Mouse (Mus musculus) neural tube, embryonic 11.5 days (tissue): ENCODE data around the gene Ager. TPM values are rescaled to one million over a fixed set of nuclear protein-coding genes. Genes with fewer than 3 reads are reported as not detected.
A peak's percentile ranks its signal among the peaks of the same experiment; 100 is the strongest.

Experiments used
- ATAC-seq: fragments of 200-750 bp; cut with Nextera tagmentation; 2 replicates; pipeline ENCODE4 v1.8.0; 2017; ENCODE audit warnings: moderate number of reproducible peaks, mild to moderate bottlenecking, moderate TSS enrichment, moderate library complexity; ENCODE audit not compliant: insufficient read depth, low FRiP score, low TSS enrichment
- DNase-seq: peaks from one replicate; pipeline ENCODE4 v3.0.0-alpha.2; 2015; ENCODE audit warnings: low spot score
- H3K27ac ChIP-seq: fragments of 300-500 bp; sonication (generic); 2 replicates; pipeline ENCODE4 v1.5.1; 2014; ENCODE audit warnings: low read depth, mild to moderate bottlenecking, low read length
- H3K27me3 ChIP-seq: fragments of 300-500 bp; sonication (generic); 2 replicates; pipeline ENCODE4 v1.6.1; 2014; ENCODE audit warnings: mild to moderate bottlenecking, low read length, mixed read lengths; ENCODE audit not compliant: control insufficient read depth, insufficient read depth
- H3K36me3 ChIP-seq: fragments of 300-500 bp; sonication (generic); 2 replicates; pipeline ENCODE4 v1.6.1; 2014; ENCODE audit warnings: mild to moderate bottlenecking, low read length, moderate library complexity, mixed read lengths; ENCODE audit not compliant: control insufficient read depth, insufficient read depth
- H3K4me1 ChIP-seq: fragments of 300-500 bp; sonication (generic); 2 replicates; pipeline ENCODE4 v1.6.1; 2014; ENCODE audit warnings: low read length, mixed read lengths; ENCODE audit not compliant: control insufficient read depth, insufficient read depth
- H3K4me2 ChIP-seq: fragments of 300-500 bp; sonication (generic); 2 replicates; pipeline ENCODE4 v1.6.1; 2014; ENCODE audit warnings: low read depth, mild to moderate bottlenecking, moderate library complexity
- H3K4me3 ChIP-seq: fragments of 300-500 bp; sonication (generic); 2 replicates; pipeline ENCODE4 v1.5.1; 2014; ENCODE audit warnings: low read depth, low read length
- H3K9ac ChIP-seq: fragments of 300-500 bp; sonication (generic); 2 replicates; pipeline ENCODE4 v1.6.1; 2014; ENCODE audit warnings: mild to moderate bottlenecking, low read length
- H3K9me3 ChIP-seq: fragments of 300-500 bp; sonication (generic); 2 replicates; pipeline ENCODE4 v1.6.1; 2016; ENCODE audit warnings: low read length; ENCODE audit not compliant: control insufficient read depth
- WGBS: fragments of 180-500 bp; shearing (Covaris S2); extraction: QIAGEN DNeasy Blood & Tissue Kit; methylation state at CpG from one replicate; pipeline ENCODE4 v1.1.7; 2014; 5-methylcytosine and 5-hydroxymethylcytosine counted together
- polyA plus RNA-seq: library from polyadenylated mRNA; unstranded; fragments of >200 nt; fragmentation: Nextera tagmentation; extraction: Ambion mirVana; gene quantifications from 2 replicates; pipeline ENCODE4 v1.2.1, GENCODE M21; 2014

The Ager gene
- 2.3 and 2.4 TPM in 2 replicates for polyA plus RNA-seq

DNA sequence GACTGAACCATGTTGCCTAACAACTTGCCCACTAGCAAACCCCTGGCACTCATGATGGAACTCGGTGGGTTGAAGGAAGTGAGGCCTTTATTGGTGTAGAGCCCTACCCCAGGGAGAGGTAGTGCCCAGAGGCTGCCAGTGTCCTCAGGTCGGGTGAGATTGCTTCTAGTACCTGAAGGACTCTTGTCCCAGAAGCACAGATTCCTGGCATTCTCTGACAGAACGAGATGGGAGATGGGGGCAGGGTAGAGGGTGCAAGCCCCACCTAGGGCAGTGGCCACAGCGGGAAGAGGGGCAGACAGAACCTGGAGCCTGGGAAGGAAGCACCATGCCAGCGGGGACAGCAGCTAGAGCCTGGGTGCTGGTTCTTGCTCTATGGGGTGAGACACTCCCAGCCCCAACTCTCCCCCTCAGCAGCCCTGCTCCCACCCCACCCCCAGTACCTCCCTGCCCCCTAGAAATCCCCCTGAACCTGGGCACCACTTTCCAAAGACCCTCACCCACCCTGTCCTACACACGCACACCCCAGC lies at the start of gene Ager:
Ager (plus strand) TSS at position 297 of the 530 bp plus-strand sequence.
- no peak for DNase-seq
- no peak for ATAC-seq
- H3K9me3 ChIP-seq: no peaks in the 10 kb centered on the region
- 19% methylated on average over 6 of the region's 6 CpGs for WGBS
- peaks cover 9% of the 10 kb centered on the region; the same call in 1 of the 2 replicates for H3K36me3 ChIP-seq
- no peak within 1 kb of the TSS; the same call in 1 of the 2 replicates for H3K4me3 ChIP-seq
- no peak within 1 kb of the TSS for H3K27ac ChIP-seq
- H3K4me2 ChIP-seq: no peak within 1 kb of the TSS
- no peak within 1 kb of the TSS for H3K9ac ChIP-seq
- peaks cover 17% of the 10 kb centered on the region for H3K4me1 ChIP-seq
- no peaks in the 10 kb centered on the region for H3K27me3 ChIP-seq

DNA sequence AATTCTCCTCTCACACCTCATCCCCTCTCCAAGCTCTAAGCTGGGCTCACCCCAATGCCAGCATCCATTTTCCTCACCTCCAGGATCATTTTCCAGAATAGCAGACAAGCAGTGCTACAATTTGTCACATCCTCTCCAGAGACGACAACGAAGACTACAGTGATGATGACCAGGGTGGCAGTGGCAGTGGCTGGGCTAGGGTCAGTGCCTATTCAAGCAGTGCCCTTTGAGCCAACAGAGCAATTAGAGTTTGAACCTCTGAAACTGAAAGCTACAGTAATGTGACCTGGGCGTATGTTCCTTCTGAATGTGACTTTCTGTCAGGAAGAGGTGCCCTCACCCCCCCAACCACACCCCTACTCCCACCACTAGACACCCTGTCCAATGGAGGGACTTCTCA lies 48.5 kb upstream of the Ager start:
- DNase-seq (no peak), ATAC-seq (no peak)
- H3K4me3 ChIP-seq: no peak overlapping the region
- 95% methylated on average over 3 of the region's 3 CpGs for WGBS
- no peak overlapping the region for H3K9ac ChIP-seq
- no peaks in the 10 kb centered on the region for H3K9me3 ChIP-seq
- no peaks in the 10 kb centered on the region for H3K4me1 ChIP-seq
- H3K27ac ChIP-seq: no peak overlapping the region
- H3K27me3 ChIP-seq: no peaks in the 10 kb centered on the region
- H3K4me2 ChIP-seq: no peak overlapping the region
- H3K36me3 ChIP-seq: no peaks in the 10 kb centered on the region

DNA sequence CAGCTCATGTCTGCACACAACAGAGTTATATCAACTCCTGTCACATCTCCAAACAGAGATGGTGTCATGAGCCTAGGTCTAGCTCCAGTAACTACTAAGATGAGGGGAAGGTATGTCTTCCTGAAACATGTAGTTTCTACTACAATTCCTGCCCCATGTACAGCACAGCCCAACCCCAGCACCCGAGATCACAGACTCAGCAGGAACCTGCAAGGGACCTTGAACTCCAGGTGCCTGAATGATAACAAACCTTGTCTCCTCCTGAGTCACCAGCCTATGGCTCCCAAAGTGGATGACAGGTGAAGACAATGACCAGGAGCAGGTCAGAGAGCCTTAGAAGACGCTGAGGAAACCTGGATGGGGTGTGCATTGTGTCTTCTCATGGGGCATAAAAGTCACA lies 47.8 kb upstream of the Ager start:
- ATAC-seq (no peak), DNase-seq (no peak)
- H3K4me3 ChIP-seq: no peak overlapping the region
- no peak overlapping the region for H3K4me2 ChIP-seq
- H3K27me3 ChIP-seq: no peaks in the 10 kb centered on the region
- 76% methylated on average over 2 of the region's 2 CpGs for WGBS
- H3K9ac ChIP-seq: no peak overlapping the region
- no peaks in the 10 kb centered on the region for H3K36me3 ChIP-seq
- H3K9me3 ChIP-seq: no peaks in the 10 kb centered on the region
- H3K4me1 ChIP-seq: no peaks in the 10 kb centered on the region
- no peak overlapping the region for H3K27ac ChIP-seq

DNA sequence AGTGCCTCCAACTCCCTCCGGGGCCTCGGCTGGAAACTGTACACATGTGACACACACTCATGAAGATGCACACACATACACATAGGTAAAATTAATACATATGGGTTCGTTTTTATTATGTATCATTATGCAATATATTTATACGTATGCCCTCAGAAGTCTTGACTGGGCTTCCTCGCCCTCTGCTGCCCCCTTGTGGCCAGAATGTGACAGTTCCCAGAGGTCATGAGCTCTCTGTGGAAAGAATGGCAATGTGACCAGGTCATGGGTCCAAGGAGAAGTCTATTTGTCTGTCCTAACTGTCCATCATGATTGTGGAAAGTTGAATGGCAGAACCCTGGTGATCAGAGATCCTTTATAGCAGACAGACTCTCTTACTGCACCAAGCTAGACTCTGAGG lies 42.2 kb upstream of the Ager start:
- ATAC-seq (no peak), DNase-seq (peak; percentile 78)
- Histone ChIP-seq H3K4me1 (no peaks in the 10 kb centered on the region), H3K4me3 (no peak overlapping the region), H3K9me3 (no peaks in the 10 kb centered on the region), H3K27me3 (no peaks in the 10 kb centered on the region), H3K9ac (no peak overlapping the region), H3K4me2 (no peak overlapping the region), H3K27ac (no peak overlapping the region), H3K36me3 (no peaks in the 10 kb centered on the region)
- 30% methylated on average over 5 of the region's 5 CpGs for WGBS

DNA sequence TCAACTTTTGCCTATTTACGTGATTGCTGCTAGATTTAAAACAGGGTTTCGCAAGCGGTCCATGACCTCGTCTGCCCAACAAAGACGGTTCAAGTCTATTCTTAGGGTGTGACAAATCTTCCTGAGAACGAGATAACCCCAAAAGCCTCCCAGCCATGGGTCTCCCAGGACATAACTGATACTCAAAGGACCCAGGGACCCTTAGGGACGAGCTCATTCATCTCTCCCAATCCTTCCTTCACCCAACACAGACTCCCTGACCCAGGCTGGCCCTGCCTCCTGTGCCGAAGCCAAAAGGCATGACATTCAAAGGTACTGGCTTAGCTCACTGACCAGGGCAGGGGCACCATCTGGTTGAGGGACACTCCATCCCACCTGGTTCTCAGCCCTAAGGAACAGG lies 41.3 kb upstream of the Ager start:
- no peaks in the 10 kb centered on the region for H3K27me3 ChIP-seq
- H3K9ac ChIP-seq: no peak overlapping the region
- H3K4me1 ChIP-seq: no peaks in the 10 kb centered on the region
- H3K27ac ChIP-seq: no peak overlapping the region
- H3K4me3 ChIP-seq: no peak overlapping the region
- ATAC-seq (no peak), DNase-seq (no peak)
- WGBS: 88% methylated on average over 8 of the region's 8 CpGs
- no peaks in the 10 kb centered on the region for H3K36me3 ChIP-seq
- H3K4me2 ChIP-seq: no peak overlapping the region
- H3K9me3 ChIP-seq: no peaks in the 10 kb centered on the region

DNA sequence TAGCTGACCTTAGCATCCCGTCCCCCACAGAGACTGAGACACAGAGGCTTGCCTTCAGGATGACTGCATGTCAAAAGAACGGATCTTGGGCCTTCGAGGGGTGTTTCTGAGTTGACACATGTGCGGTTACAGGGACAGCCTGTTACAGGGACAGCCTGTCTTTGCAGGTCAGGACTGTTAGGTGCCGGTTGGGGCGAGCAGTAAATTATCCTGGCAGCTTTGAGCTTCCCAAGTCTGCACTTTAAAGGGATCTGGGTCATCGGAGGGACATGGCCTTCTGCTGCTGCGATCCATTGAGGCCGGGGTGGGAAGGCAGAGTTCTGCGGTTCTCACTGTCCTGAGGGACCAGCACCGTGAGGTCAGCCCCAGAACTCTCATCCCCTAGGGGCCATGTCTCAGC lies 40.3 kb upstream of the Ager start:
- no peak overlapping the region for H3K27ac ChIP-seq
- H3K4me1 ChIP-seq: no peaks in the 10 kb centered on the region
- H3K36me3 ChIP-seq: no peaks in the 10 kb centered on the region
- H3K4me3 ChIP-seq: no peak overlapping the region
- 48% methylated on average over 11 of the region's 11 CpGs for WGBS
- H3K27me3 ChIP-seq: no peaks in the 10 kb centered on the region
- ATAC-seq (no peak), DNase-seq (no peak)
- H3K9me3 ChIP-seq: no peaks in the 10 kb centered on the region
- H3K4me2 ChIP-seq: no peak overlapping the region
- no peak overlapping the region for H3K9ac ChIP-seq

DNA sequence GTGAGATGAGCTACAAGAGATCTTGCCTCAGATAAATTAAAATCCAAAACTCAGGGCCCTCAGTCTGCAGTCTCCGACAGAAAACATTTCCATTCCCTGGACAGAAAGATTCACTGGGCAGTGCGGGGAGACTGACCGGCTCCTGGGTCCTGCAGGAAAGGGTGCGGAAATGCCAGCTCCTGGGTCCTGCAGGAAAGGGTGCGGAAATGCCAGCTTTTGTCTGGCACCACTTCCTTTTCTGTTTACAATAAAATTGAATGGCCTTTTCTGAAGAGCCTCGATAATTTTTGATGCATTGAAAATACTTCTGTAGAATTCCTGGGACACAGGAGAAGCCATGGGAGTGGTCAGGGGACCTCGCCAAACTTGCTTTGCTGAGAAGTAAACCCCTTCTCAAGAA lies 38.5 kb upstream of the Ager start:
- Histone ChIP-seq H3K36me3 (no peaks in the 10 kb centered on the region), H3K9ac (no peak overlapping the region), H3K4me1 (no peaks in the 10 kb centered on the region), H3K4me3 (no peak overlapping the region), H3K9me3 (no peaks in the 10 kb centered on the region), H3K27ac (no peak overlapping the region), H3K4me2 (no peak overlapping the region), H3K27me3 (no peaks in the 10 kb centered on the region)
- WGBS: 87% methylated on average over 7 of the region's 7 CpGs
- DNase-seq: no peak
- no peak for ATAC-seq

DNA sequence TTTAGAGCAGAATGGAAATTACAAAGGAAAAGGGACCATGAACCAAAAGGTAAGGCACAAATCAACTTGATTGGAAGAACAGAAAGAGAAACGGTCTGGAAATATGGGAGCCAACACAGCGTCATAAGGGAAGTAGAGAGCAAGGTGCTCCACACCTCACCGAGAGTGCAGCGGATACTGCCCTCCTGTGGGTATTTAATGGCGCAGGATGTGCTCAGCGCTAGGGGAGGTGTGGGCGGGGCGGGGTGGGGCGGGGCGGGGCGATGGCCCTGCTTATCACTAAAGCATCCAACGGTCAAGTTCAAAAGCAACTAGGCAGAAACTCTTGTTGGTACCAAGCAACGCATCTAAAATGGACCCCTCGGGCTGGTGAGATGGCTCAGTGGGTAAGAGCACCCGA lies 37.8 kb upstream of the Ager start:
- H3K4me1 ChIP-seq: no peaks in the 10 kb centered on the region

DNA sequence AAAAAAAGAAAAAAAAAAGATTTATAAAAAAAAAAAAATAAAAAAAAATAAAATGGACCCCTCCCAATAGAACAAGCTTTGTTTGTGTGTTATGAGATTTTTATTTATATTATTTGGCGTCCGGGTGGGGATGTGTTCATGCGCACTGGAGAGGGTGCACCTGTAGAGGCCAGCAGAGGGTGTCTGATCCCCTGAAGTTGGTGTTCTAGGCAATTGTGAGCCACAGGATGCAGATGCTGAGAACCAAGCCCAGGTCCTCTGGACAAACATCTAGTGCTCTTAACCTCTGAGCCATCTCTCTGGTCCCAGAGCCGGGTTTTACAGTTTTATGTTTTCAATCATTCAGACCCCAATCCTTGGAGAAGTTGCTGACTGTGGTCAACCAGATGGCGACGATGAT lies 37.2 kb upstream of the Ager start:
- ATAC-seq: no peak
- H3K9ac ChIP-seq: no peak overlapping the region
- H3K4me1 ChIP-seq: no peaks in the 10 kb centered on the region
- H3K27me3 ChIP-seq: no peaks in the 10 kb centered on the region
- no peak overlapping the region for H3K27ac ChIP-seq
- H3K4me3 ChIP-seq: no peak overlapping the region
- H3K36me3 ChIP-seq: no peaks in the 10 kb centered on the region
- DNase-seq: no peak
- no peaks in the 10 kb centered on the region for H3K9me3 ChIP-seq
- H3K4me2 ChIP-seq: no peak overlapping the region
- 98% methylated on average over 6 of the region's 6 CpGs for WGBS

More for the DNA sequence above, 37.8 kb upstream of the Ager start:
- no peak overlapping the region for H3K9ac ChIP-seq
- ATAC-seq: no peak
- 27% methylated on average over 15 of the region's 15 CpGs for WGBS
- H3K27ac ChIP-seq: no peak overlapping the region
- H3K27me3 ChIP-seq: no peaks in the 10 kb centered on the region
- no peaks in the 10 kb centered on the region for H3K36me3 ChIP-seq
- H3K4me3 ChIP-seq: no peak overlapping the region
- no peaks in the 10 kb centered on the region for H3K9me3 ChIP-seq
- no peak overlapping the region for H3K4me2 ChIP-seq
- DNase-seq: no peak
